Mouse (Mus musculus) testis, adult 2 months (tissue): ENCODE results near the gene Mrc1.

Experiments used
- CTCF ChIP-seq: fragments of 200-500 bp; IDR thresholded peaks from 2 replicates; pipeline ENCODE4 v1.5.1; 2012; ENCODE audit warnings: low read depth, mild to moderate bottlenecking, inconsistent platforms, low read length, moderate library complexity; ENCODE audit not compliant: control insufficient read depth, insufficient read depth, insufficient replicate concordance
- POLR2A ChIP-seq: fragments of 200-500 bp; IDR thresholded peaks from 2 replicates; pipeline ENCODE4 v1.6.1; 2012; ENCODE audit warnings: low read depth, mild to moderate bottlenecking, inconsistent platforms, low read length, moderate library complexity; ENCODE audit not compliant: control insufficient read depth

GRCm38 (mm10) chr2:14235319-14235718 lies 6.1 kb downstream of the Mrc1 start:
- TF ChIP-seq CTCF (no peak), POLR2A (no peak)
